Mouse (Mus musculus) hindbrain, embryonic 15.5 days (tissue): ENCODE data around the gene Pebp1. TPM values are rescaled to one million over a fixed set of nuclear protein-coding genes. Genes with fewer than 3 reads are reported as not detected.

ENCODE experiments used
- ATAC-seq: fragments of 200-750 bp; cut with Nextera tagmentation; 2 replicates; pipeline ENCODE4 v1.8.0; 2017; ENCODE audit warnings: low read depth, moderate number of reproducible peaks, moderate TSS enrichment; ENCODE audit not compliant: low FRiP score
- H3K27ac ChIP-seq: fragments of 300-500 bp; sonication (generic); replicated peaks from 2 replicates; pipeline ENCODE4 v1.5.1; 2015; ENCODE audit warnings: mild to moderate bottlenecking, inconsistent platforms
- H3K27me3 ChIP-seq: fragments of 300-500 bp; sonication (generic); 2 replicates; pipeline ENCODE4 v1.6.1; 2015; ENCODE audit warnings: control low read depth, inconsistent platforms
- H3K36me3 ChIP-seq: fragments of 300-500 bp; sonication (generic); 2 replicates; pipeline ENCODE4 v1.6.1; 2015; ENCODE audit warnings: control low read depth, inconsistent platforms
- H3K4me1 ChIP-seq: fragments of 300-500 bp; sonication (generic); replicated peaks from 2 replicates; pipeline ENCODE4 v1.6.1; 2015; ENCODE audit warnings: control low read depth, inconsistent platforms
- H3K4me2 ChIP-seq: fragments of 300-500 bp; sonication (generic); 2 replicates; pipeline ENCODE4 v1.6.1; 2015; ENCODE audit warnings: moderate library complexity, mild to moderate bottlenecking, inconsistent platforms
- H3K4me3 ChIP-seq: fragments of 300-500 bp; sonication (generic); 2 replicates; pipeline ENCODE4 v1.5.1; 2015; ENCODE audit warnings: mild to moderate bottlenecking, inconsistent platforms
- H3K9ac ChIP-seq: fragments of 300-500 bp; sonication (generic); 2 replicates; pipeline ENCODE4 v1.6.1; 2015; ENCODE audit warnings: inconsistent platforms
- H3K9me3 ChIP-seq: fragments of 300-500 bp; sonication (generic); 2 replicates; pipeline ENCODE4 v1.6.1; 2016; ENCODE audit warnings: control low read depth, inconsistent platforms
- WGBS: fragments of 180-500 bp; shearing (Covaris S2); methylation state at CpG from one replicate; pipeline ENCODE4 v1.1.7; 2015; 5-methylcytosine and 5-hydroxymethylcytosine counted together
- polyA plus RNA-seq: library from polyadenylated mRNA; unstranded; fragments of >200 nt; fragmentation: Nextera tagmentation; extraction: Ambion mirVana; gene quantifications from 2 replicates; pipeline ENCODE4 v1.2.1, GENCODE M21; 2015

The Pebp1 gene
- 1,065 and 1,090 TPM in 2 replicates for polyA plus RNA-seq

GRCm38 (mm10) chr5:117286831-117287822, at the start of gene Pebp1:
Gene Pebp1, minus strand, starts transcription at chr5:117287625.
- peak within 1 kb of the TSS; percentile 74 for H3K4me2 ChIP-seq
- H3K9ac ChIP-seq, result peak within 1 kb of the TSS; percentile 79
- H3K27me3 ChIP-seq, result no peaks in the 10 kb centered on the region
- peaks cover 18% of the 10 kb centered on the region for H3K36me3 ChIP-seq
- H3K9me3 ChIP-seq, result no peaks in the 10 kb centered on the region
- under 1% methylated on average over 77 of the region's 77 CpGs for WGBS
- peaks cover 36% of the 10 kb centered on the region for H3K4me1 ChIP-seq
- peak; percentile 96 for ATAC-seq
- peak within 1 kb of the TSS; percentile 77 for H3K27ac ChIP-seq
- peak within 1 kb of the TSS; percentile 82 for H3K4me3 ChIP-seq

DNA sequence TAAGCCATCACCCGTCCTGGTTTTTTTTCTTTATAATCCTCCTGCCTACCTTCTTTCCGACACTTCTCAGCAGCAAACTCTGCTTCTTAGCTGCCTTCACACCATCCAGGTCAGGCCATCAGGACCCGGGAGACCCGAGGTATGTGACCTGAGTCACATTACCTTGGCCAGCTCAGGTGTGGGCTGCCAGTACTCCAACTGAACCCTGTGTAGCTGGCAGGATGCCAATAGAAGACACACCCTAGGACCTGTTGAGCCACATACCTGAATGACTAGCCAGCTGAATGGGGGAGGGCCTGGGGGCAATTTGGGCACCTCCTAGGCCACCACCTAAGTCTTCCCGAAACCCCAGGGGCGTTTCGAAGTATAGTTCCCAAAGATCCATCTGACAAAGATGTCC, 43.0 kb upstream of the Pebp1 start:
- Histone ChIP-seq H3K27ac (no peak overlapping the region), H3K27me3 (no peaks in the 10 kb centered on the region), H3K4me2 (no peak overlapping the region), H3K9ac (no peak overlapping the region), H3K4me3 (no peak overlapping the region), H3K36me3 (no peaks in the 10 kb centered on the region), H3K9me3 (no peaks in the 10 kb centered on the region), H3K4me1 (no peaks in the 10 kb centered on the region)
- ATAC-seq, result no peak
- 91% methylated on average over 7 of the region's 7 CpGs for WGBS

GRCm38 (mm10) chr5:117326408-117326807, 39.0 kb upstream of the Pebp1 start:
- WGBS, result 76% methylated on average over 6 of the region's 6 CpGs
- Histone ChIP-seq H3K27ac (no peak overlapping the region), H3K4me2 (no peak overlapping the region), H3K9me3 (no peaks in the 10 kb centered on the region), H3K36me3 (no peaks in the 10 kb centered on the region), H3K9ac (no peak overlapping the region), H3K27me3 (no peaks in the 10 kb centered on the region), H3K4me1 (no peaks in the 10 kb centered on the region), H3K4me3 (no peak overlapping the region)
- ATAC-seq, result no peak

GRCm38 (mm10) chr5:117323751-117324150, 36.3 kb upstream of the Pebp1 start:
- no peaks in the 10 kb centered on the region for H3K9me3 ChIP-seq
- H3K4me1 ChIP-seq, result peaks cover 12% of the 10 kb centered on the region
- no peak overlapping the region for H3K9ac ChIP-seq
- no peak overlapping the region for H3K4me2 ChIP-seq
- 0 out of 2 replicates have a peak, but pooled peaks cover 11% of the 10 kb centered on the region for H3K27me3 ChIP-seq
- no peak for ATAC-seq
- H3K27ac ChIP-seq, result no peak overlapping the region
- H3K36me3 ChIP-seq, result no peaks in the 10 kb centered on the region
- 79% methylated on average over 9 of the region's 9 CpGs for WGBS
- no peak overlapping the region for H3K4me3 ChIP-seq

GRCm38 (mm10) chr5:117318741-117319629, 31.6 kb upstream of the Pebp1 start, which contains the start of gene Vsig10:
Gene Vsig10, plus strand, starts transcription at chr5:117319083.
- WGBS, result under 1% methylated on average over 75 of the region's 81 CpGs
- H3K4me3 ChIP-seq, result peak within 1 kb of the TSS; percentile 62
- no peaks in the 10 kb centered on the region for H3K9me3 ChIP-seq
- H3K9ac ChIP-seq, result peak within 1 kb of the TSS; percentile 65
- peak; percentile 84 for ATAC-seq
- peak within 1 kb of the TSS; percentile 100 for H3K4me2 ChIP-seq
- H3K27me3 ChIP-seq, result peaks cover 25% of the 10 kb centered on the region; the same call in 1 of the 2 replicates
- H3K27ac ChIP-seq, result peak within 1 kb of the TSS; percentile 13; the same call in 1 of the 2 replicates
- no peaks in the 10 kb centered on the region for H3K36me3 ChIP-seq
- H3K4me1 ChIP-seq, result peaks cover 22% of the 10 kb centered on the region

DNA sequence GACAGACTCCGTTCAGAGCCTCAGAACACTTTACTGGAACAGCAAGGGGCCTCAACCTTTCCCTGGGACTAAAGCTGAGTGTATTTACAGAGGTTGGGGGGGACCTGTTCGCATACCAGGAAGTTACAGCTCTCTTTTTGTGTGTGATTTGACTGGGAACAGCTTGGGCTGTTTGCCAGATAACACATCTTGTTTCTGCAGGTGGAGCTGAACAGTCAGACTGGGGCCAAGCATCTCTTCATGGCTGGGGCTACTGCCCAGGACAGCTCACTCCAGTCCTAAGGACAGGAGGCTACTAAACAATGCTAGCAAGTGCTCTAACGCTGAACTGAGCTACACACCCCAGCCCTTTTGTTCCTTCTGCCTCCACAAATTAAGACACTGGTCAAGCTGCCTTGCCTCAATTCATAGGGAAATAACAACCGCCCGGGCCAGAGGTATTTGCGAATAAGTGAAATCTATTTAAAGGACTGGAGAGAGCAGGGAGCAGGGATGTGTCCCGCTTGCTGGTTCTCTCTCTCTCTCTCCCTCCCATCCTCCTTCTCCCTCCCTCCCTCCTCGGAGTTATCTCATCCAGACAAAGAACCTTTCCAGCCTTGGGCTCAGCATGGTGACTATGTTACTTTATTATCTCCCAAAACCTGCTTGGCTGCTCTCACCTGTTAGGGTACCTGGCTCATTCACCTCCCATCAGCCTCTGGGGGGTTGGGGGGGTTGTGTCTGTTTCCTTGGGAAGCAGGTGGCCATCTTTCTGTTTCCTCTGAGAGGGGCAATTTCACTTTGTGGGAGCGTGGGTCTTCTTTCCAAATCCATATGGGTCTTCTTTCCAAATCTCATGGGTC, 27.4 kb upstream of the Pebp1 start:
- H3K27me3 ChIP-seq, result peaks cover 14% of the 10 kb centered on the region; the same call in 1 of the 2 replicates
- WGBS, result 14% methylated on average over 9 of the region's 9 CpGs
- no peaks in the 10 kb centered on the region for H3K36me3 ChIP-seq
- H3K4me2 ChIP-seq, result no peak overlapping the region
- no peak overlapping the region for H3K27ac ChIP-seq
- no peak for ATAC-seq
- peaks cover 20% of the 10 kb centered on the region for H3K4me1 ChIP-seq
- H3K9me3 ChIP-seq, result no peaks in the 10 kb centered on the region
- H3K9ac ChIP-seq, result no peak overlapping the region
- H3K4me3 ChIP-seq, result no peak overlapping the region

DNA sequence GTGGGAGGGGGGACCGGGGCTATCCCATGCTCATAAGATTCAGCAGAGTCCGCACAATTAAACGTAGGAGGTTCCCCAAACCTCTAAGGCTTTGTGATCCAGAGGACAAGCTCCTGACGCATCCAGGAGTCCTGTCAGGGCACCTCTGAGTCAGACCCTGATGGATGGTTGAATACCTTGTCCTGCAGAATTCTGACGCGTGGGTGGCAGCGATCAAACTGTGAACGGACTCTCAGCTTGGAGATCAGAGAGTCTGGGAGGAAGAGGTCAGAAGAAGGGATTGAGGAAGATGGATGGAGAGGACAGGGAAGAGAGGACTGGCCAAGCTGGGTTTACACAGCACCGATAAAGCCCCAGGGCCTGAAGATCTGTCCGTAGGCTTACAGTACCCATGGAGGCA, 26.5 kb upstream of the Pebp1 start:
- H3K4me1 ChIP-seq, result peaks cover 11% of the 10 kb centered on the region

GRCm38 (mm10) chr5:117313420-117313819, 26.0 kb upstream of the Pebp1 start:
- no peaks in the 10 kb centered on the region for H3K9me3 ChIP-seq
- H3K36me3 ChIP-seq, result no peaks in the 10 kb centered on the region
- H3K4me3 ChIP-seq, result peak overlapping the region; percentile 5; the same call in 1 of the 2 replicates
- no peak overlapping the region for H3K9ac ChIP-seq
- no peak for ATAC-seq
- H3K27ac ChIP-seq, result no peak overlapping the region
- peaks cover 14% of the 10 kb centered on the region; the same call in 1 of the 2 replicates for H3K27me3 ChIP-seq
- WGBS, result 33% methylated on average over 14 of the region's 14 CpGs
- H3K4me2 ChIP-seq, result peak overlapping the region; percentile 35
- peaks cover 7% of the 10 kb centered on the region for H3K4me1 ChIP-seq

More for the DNA sequence above, 26.5 kb upstream of the Pebp1 start:
- H3K36me3 ChIP-seq, result no peaks in the 10 kb centered on the region
- no peak for ATAC-seq
- no peak overlapping the region for H3K9ac ChIP-seq
- peaks cover 14% of the 10 kb centered on the region; the same call in 1 of the 2 replicates for H3K27me3 ChIP-seq
- H3K4me2 ChIP-seq, result peak overlapping the region; percentile 35; the same call in 1 of the 2 replicates
- H3K9me3 ChIP-seq, result no peaks in the 10 kb centered on the region
- 47% methylated on average over 10 of the region's 10 CpGs for WGBS
- 0 out of 2 replicates have a peak overlapping the region, but pooled peaks have one; percentile 5 for H3K4me3 ChIP-seq
- no peak overlapping the region for H3K27ac ChIP-seq

DNA sequence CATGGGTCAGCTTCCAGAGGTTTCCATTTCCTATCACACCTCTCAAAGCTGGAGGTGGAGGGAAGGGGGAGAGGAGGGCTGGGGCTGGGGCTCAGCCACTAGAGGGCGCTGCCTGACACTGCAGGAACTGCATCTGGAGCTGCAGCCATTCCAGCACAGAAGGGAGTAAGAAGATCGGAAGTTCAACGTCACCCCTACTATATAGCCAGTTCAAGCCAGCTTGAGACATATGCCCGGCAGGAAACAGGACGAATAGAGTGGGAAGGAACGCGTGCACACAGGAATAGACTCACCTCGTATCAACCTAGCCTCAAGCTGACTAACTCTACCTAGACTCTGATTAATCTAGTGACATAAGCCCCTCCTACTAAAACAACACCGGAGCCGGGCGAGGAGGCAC, 20.3 kb upstream of the Pebp1 start:
- H3K27me3 ChIP-seq, result no peaks in the 10 kb centered on the region
- no peak overlapping the region for H3K4me3 ChIP-seq
- no peak overlapping the region for H3K9ac ChIP-seq
- no peak overlapping the region for H3K27ac ChIP-seq
- H3K9me3 ChIP-seq, result no peaks in the 10 kb centered on the region
- H3K4me2 ChIP-seq, result no peak overlapping the region
- no peak for ATAC-seq
- WGBS, result 38% methylated on average over 11 of the region's 11 CpGs
- H3K4me1 ChIP-seq, result 0 out of 2 replicates have a peak, but pooled peaks cover 3% of the 10 kb centered on the region
- no peaks in the 10 kb centered on the region for H3K36me3 ChIP-seq

- Histone ChIP-seq H3K4me2 (no peak overlapping the region), H3K27me3 (no peaks in the 10 kb centered on the region), H3K4me1 (0 out of 2 replicates have a peak, but pooled peaks cover 3% of the 10 kb centered on the region), H3K9me3 (no peaks in the 10 kb centered on the region), H3K36me3 (no peaks in the 10 kb centered on the region), H3K27ac (no peak overlapping the region), H3K4me3 (no peak overlapping the region), H3K9ac (no peak overlapping the region)
- ATAC-seq, result no peak
- 96% methylated on average over 2 of the region's 2 CpGs for WGBS
These were observed 19.4 kb upstream of the Pebp1 start for GRCm38 (mm10) chr5:117306826-117307225.

DNA sequence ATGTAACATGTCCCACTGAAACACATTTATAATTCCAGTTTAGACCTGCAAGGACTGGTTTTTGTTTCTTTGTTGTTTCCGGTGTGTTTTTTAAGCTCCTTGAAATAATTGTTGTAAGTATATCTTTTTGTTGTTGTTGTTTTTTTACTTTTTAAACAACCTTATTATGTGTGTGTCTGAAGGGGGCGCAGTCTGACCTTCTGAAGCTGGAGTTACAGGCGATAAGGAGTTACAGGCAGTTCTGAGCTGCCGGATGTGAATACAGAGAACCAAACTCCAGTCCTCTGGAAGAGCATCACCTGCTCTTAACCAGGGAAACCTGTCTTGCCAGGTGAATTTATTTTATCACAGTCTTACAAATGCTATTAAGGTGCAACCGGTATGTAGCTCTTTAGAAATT, 18.3 kb upstream of the Pebp1 start:
- no peak overlapping the region for H3K4me2 ChIP-seq
- H3K36me3 ChIP-seq, result no peaks in the 10 kb centered on the region
- no peaks in the 10 kb centered on the region for H3K27me3 ChIP-seq
- WGBS, result 93% methylated on average over 5 of the region's 5 CpGs
- H3K27ac ChIP-seq, result no peak overlapping the region
- ATAC-seq, result no peak
- 0 out of 2 replicates have a peak, but pooled peaks cover 3% of the 10 kb centered on the region for H3K4me1 ChIP-seq
- H3K4me3 ChIP-seq, result no peak overlapping the region
- H3K9ac ChIP-seq, result no peak overlapping the region
- no peaks in the 10 kb centered on the region for H3K9me3 ChIP-seq
